Mouse (Mus musculus): Measurements from ENCODE around the gene Ugt2a2. TPM values are rescaled to one million over a fixed set of nuclear protein-coding genes. Genes with fewer than 3 reads are reported as not detected.
"Not testable (repeated sequence)": the region's sequence is repeated elsewhere in the genome, so short reads cannot be mapped to it uniquely, and the experiment has no call there.

The Ugt2a2 gene
- polyA plus RNA-seq (2014; fragmentation: Nextera tagmentation; extraction: Ambion mirVana), result not detected in 2 replicates

GRCm38 (mm10) chr5:87482160-87482559, at the start of gene Ugt2a2:
TSS of gene Ugt2a2 (minus strand) at chr5:87482260.
- Histone ChIP-seq H3K27ac (ENCODE audit: low read depth, low read length) (no peak within 1 kb of the TSS), H3K4me2 (no peak within 1 kb of the TSS)
- 68% methylated on average over 5 of the region's 5 CpGs for WGBS (ENCODE audit: insufficient replicate concordance)

GRCm38 (mm10) chr5:87523561-87523960, 41.5 kb upstream of the Ugt2a2 start:
- 86% methylated on average over 2 of the region's 2 CpGs for WGBS (ENCODE audit: insufficient replicate concordance)
- ATAC-seq (replicated peaks; ENCODE audit: insufficient number of reproducible peaks, low FRiP score, low TSS enrichment); H3K27me3 ChIP-seq (ENCODE audit: control insufficient read depth, insufficient read depth, low read length); H3K36me3 ChIP-seq (ENCODE audit: control insufficient read depth, insufficient read depth, low read length); H3K4me1 ChIP-seq (ENCODE audit: control insufficient read depth, insufficient read depth, low read length); H3K4me3 ChIP-seq (ENCODE audit: low read depth, low read length); H3K27ac ChIP-seq (ENCODE audit: low read depth, low read length); H3K4me2 ChIP-seq; H3K9me3 ChIP-seq (replicated peaks; ENCODE audit: control insufficient read depth, low read length); H3K9ac ChIP-seq (ENCODE audit: low read depth, low read length): not testable (repeated sequence)

More at GRCm38 (mm10) chr5:87482160-87482559, at the start of gene Ugt2a2:
- H3K4me3 ChIP-seq (ENCODE audit: low read depth, low read length), result no peak within 1 kb of the TSS
- H3K4me1 ChIP-seq (ENCODE audit: control insufficient read depth, insufficient read depth, low read length), result no peaks in the 10 kb centered on the region
- ATAC-seq (replicated peaks; ENCODE audit: insufficient number of reproducible peaks, low FRiP score, low TSS enrichment), result no peak
- H3K9me3 ChIP-seq (replicated peaks; ENCODE audit: control insufficient read depth, low read length), result no peaks in the 10 kb centered on the region
- H3K36me3 ChIP-seq (ENCODE audit: control insufficient read depth, insufficient read depth, low read length), result no peaks in the 10 kb centered on the region
- no peak within 1 kb of the TSS for H3K9ac ChIP-seq (ENCODE audit: low read depth, low read length)
- H3K27me3 ChIP-seq (ENCODE audit: control insufficient read depth, insufficient read depth, low read length), result no peaks in the 10 kb centered on the region

GRCm38 (mm10) chr5:87505776-87506458, 23.9 kb upstream of the Ugt2a2 start:
- 59% methylated on average over 4 of the region's 4 CpGs for WGBS (ENCODE audit: insufficient replicate concordance)

GRCm38 (mm10) chr5:87502687-87503086, 20.6 kb upstream of the Ugt2a2 start:
- ATAC-seq (replicated peaks; ENCODE audit: insufficient number of reproducible peaks, low FRiP score, low TSS enrichment), result no peak
- Histone ChIP-seq H3K27me3 (ENCODE audit: control insufficient read depth, insufficient read depth, low read length) (no peaks in the 10 kb centered on the region), H3K36me3 (ENCODE audit: control insufficient read depth, insufficient read depth, low read length) (no peaks in the 10 kb centered on the region), H3K9ac (ENCODE audit: low read depth, low read length) (no peak overlapping the region), H3K4me2 (no peak overlapping the region), H3K27ac (ENCODE audit: low read depth, low read length) (no peak overlapping the region), H3K9me3 (replicated peaks; ENCODE audit: control insufficient read depth, low read length) (no peaks in the 10 kb centered on the region), H3K4me1 (ENCODE audit: control insufficient read depth, insufficient read depth, low read length) (no peaks in the 10 kb centered on the region), H3K4me3 (ENCODE audit: low read depth, low read length) (no peak overlapping the region)
- WGBS (ENCODE audit: insufficient replicate concordance), result 62% methylated on average over 1 of the region's 1 CpGs

More at GRCm38 (mm10) chr5:87505776-87506458, 23.9 kb upstream of the Ugt2a2 start:
- Histone ChIP-seq H3K27ac (ENCODE audit: low read depth, low read length) (no peak overlapping the region), H3K4me3 (ENCODE audit: low read depth, low read length) (no peak overlapping the region), H3K9ac (ENCODE audit: low read depth, low read length) (no peak overlapping the region), H3K9me3 (replicated peaks; ENCODE audit: control insufficient read depth, low read length) (no peaks in the 10 kb centered on the region), H3K4me1 (ENCODE audit: control insufficient read depth, insufficient read depth, low read length) (no peaks in the 10 kb centered on the region), H3K4me2 (no peak overlapping the region), H3K36me3 (ENCODE audit: control insufficient read depth, insufficient read depth, low read length) (no peaks in the 10 kb centered on the region), H3K27me3 (ENCODE audit: control insufficient read depth, insufficient read depth, low read length) (no peaks in the 10 kb centered on the region)
- no peak for ATAC-seq (replicated peaks; ENCODE audit: insufficient number of reproducible peaks, low FRiP score, low TSS enrichment)

GRCm38 (mm10) chr5:87499341-87499740, 17.3 kb upstream of the Ugt2a2 start:
- Histone ChIP-seq H3K4me2 (no peak overlapping the region), H3K4me3 (ENCODE audit: low read depth, low read length) (no peak overlapping the region), H3K4me1 (ENCODE audit: control insufficient read depth, insufficient read depth, low read length) (no peaks in the 10 kb centered on the region), H3K27me3 (ENCODE audit: control insufficient read depth, insufficient read depth, low read length) (no peaks in the 10 kb centered on the region), H3K27ac (ENCODE audit: low read depth, low read length) (no peak overlapping the region), H3K36me3 (ENCODE audit: control insufficient read depth, insufficient read depth, low read length) (no peaks in the 10 kb centered on the region), H3K9ac (ENCODE audit: low read depth, low read length) (no peak overlapping the region), H3K9me3 (replicated peaks; ENCODE audit: control insufficient read depth, low read length) (no peaks in the 10 kb centered on the region)
- no peak for ATAC-seq (replicated peaks; ENCODE audit: insufficient number of reproducible peaks, low FRiP score, low TSS enrichment)

DNA sequence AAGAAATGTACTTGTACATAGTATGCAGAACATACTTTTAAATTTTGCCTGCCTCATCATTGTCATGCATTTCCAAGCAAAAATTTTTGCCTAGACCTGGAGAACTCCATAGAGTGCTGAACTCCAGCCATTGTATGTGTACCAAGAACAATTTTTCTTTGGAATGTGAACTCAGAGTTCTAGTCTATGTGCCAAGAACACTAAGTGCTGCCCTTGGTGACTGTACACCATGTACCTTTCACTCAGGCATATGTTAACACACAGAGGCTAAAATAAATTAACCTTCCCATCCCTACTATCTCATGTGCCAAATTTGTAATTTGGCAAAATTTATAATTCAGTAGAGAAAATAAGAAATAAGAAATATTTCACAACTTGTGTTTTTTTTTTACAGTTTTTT, 16.9 kb upstream of the Ugt2a2 start:
- no peaks in the 10 kb centered on the region for H3K9me3 ChIP-seq (replicated peaks; ENCODE audit: control insufficient read depth, low read length)
- no peak for ATAC-seq (replicated peaks; ENCODE audit: insufficient number of reproducible peaks, low FRiP score, low TSS enrichment)
- no peaks in the 10 kb centered on the region for H3K27me3 ChIP-seq (ENCODE audit: control insufficient read depth, insufficient read depth, low read length)
- no peak overlapping the region for H3K4me2 ChIP-seq
- no peaks in the 10 kb centered on the region for H3K36me3 ChIP-seq (ENCODE audit: control insufficient read depth, insufficient read depth, low read length)
- no peaks in the 10 kb centered on the region for H3K4me1 ChIP-seq (ENCODE audit: control insufficient read depth, insufficient read depth, low read length)
- no peak overlapping the region for H3K27ac ChIP-seq (ENCODE audit: low read depth, low read length)
- no peak overlapping the region for H3K4me3 ChIP-seq (ENCODE audit: low read depth, low read length)
- H3K9ac ChIP-seq (ENCODE audit: low read depth, low read length), result no peak overlapping the region

DNA sequence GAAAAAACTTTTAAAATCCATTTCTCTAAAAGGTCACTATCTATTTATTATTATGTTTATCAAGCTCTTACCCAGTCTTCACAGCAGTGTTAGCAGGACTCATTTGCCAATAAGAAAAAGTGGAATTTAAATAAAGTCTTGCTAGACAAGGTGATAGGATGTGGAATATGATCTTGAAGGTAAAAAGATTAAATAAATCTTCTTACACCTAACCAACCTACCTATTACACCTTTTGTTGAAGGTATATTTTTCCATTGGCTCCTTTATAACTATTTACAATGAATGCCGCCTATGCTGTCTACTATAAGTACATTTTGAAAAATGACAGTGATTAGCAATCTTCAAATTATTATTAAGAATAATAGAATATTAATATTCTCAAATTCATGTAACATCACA, 8.7 kb upstream of the Ugt2a2 start, which contains the start of gene Ugt2a1:
TSS of gene Ugt2a1 (minus strand) at position 101 of the 400 bp plus-strand sequence.
- Histone ChIP-seq H3K4me3 (ENCODE audit: low read depth, low read length) (no peak within 1 kb of the TSS), H3K4me2 (no peak within 1 kb of the TSS), H3K9ac (ENCODE audit: low read depth, low read length) (no peak within 1 kb of the TSS), H3K27me3 (ENCODE audit: control insufficient read depth, insufficient read depth, low read length) (no peaks in the 10 kb centered on the region), H3K9me3 (replicated peaks; ENCODE audit: control insufficient read depth, low read length) (no peaks in the 10 kb centered on the region), H3K27ac (ENCODE audit: low read depth, low read length) (no peak within 1 kb of the TSS), H3K36me3 (ENCODE audit: control insufficient read depth, insufficient read depth, low read length) (no peaks in the 10 kb centered on the region), H3K4me1 (ENCODE audit: control insufficient read depth, insufficient read depth, low read length) (no peaks in the 10 kb centered on the region)
- WGBS (ENCODE audit: insufficient replicate concordance), result 70% methylated on average over 1 of the region's 1 CpGs
- no peak for ATAC-seq (replicated peaks; ENCODE audit: insufficient number of reproducible peaks, low FRiP score, low TSS enrichment)

DNA sequence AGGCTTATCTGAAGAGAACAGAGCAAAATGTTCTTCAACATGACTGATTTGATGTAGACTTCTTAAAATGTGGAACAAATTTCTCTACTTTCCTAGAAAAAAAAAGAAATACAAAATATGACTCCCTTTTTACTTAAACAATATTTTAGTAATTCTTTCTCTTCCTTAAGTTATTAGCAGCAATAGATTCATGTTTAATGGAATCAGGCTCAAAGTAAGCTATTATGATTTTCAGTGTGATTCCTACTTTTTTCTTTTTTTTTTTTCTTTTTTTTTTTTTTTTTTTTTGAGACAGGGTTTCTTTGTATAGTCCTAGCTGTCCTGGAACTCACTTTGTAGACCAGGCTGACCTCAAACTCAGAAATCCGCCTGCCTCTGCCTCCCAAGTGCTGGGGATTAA, 4.6 kb upstream of the Ugt2a2 start, which contains the start of gene Gm43638:
TSS of gene Gm43638 (minus strand) at position 101 of the 400 bp plus-strand sequence.
- not testable (repeated sequence) for H3K9me3 ChIP-seq (replicated peaks; ENCODE audit: control insufficient read depth, low read length); H3K27ac ChIP-seq (ENCODE audit: low read depth, low read length); H3K4me2 ChIP-seq; H3K4me1 ChIP-seq (ENCODE audit: control insufficient read depth, insufficient read depth, low read length); H3K4me3 ChIP-seq (ENCODE audit: low read depth, low read length); H3K9ac ChIP-seq (ENCODE audit: low read depth, low read length); H3K27me3 ChIP-seq (ENCODE audit: control insufficient read depth, insufficient read depth, low read length); H3K36me3 ChIP-seq (ENCODE audit: control insufficient read depth, insufficient read depth, low read length); ATAC-seq (replicated peaks; ENCODE audit: insufficient number of reproducible peaks, low FRiP score, low TSS enrichment)
- 89% methylated on average over 1 of the region's 1 CpGs for WGBS (ENCODE audit: insufficient replicate concordance)

DNA sequence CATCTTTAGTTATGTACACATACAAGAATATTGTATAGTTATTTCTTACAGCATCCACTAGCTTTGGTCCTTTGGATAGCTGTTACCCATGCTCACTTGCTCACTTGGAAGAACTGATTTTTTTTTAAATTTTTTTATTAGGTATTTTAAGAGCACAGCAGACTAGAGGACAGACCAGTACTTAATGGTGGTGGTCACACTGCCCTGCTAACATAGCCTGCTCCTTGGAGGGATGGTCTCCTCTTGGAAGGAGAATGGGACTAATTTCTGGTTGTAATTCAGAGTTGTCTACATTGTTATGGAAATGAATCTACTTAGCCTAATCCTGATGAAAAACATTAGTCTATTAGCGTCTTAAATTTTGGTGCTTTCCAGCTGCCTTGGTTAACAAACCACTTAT, 23.2 kb downstream of the Ugt2a2 start:
- no peak overlapping the region for H3K4me3 ChIP-seq (ENCODE audit: low read depth, low read length)
- H3K4me1 ChIP-seq (ENCODE audit: control insufficient read depth, insufficient read depth, low read length), result no peaks in the 10 kb centered on the region
- H3K36me3 ChIP-seq (ENCODE audit: control insufficient read depth, insufficient read depth, low read length), result no peaks in the 10 kb centered on the region
- no peak overlapping the region for H3K27ac ChIP-seq (ENCODE audit: low read depth, low read length)
- H3K9ac ChIP-seq (ENCODE audit: low read depth, low read length), result no peak overlapping the region
- no peaks in the 10 kb centered on the region for H3K9me3 ChIP-seq (replicated peaks; ENCODE audit: control insufficient read depth, low read length)
- H3K27me3 ChIP-seq (ENCODE audit: control insufficient read depth, insufficient read depth, low read length), result no peaks in the 10 kb centered on the region
- WGBS (ENCODE audit: insufficient replicate concordance), result 46% methylated on average over 1 of the region's 1 CpGs
- H3K4me2 ChIP-seq, result no peak overlapping the region
- ATAC-seq (replicated peaks; ENCODE audit: insufficient number of reproducible peaks, low FRiP score, low TSS enrichment), result no peak
